Mouse (Mus musculus) 3134 (cell line): ENCODE results near the gene Ndufaf1.
"Not testable (repeated sequence)": the region's sequence is repeated elsewhere in the genome, so short reads cannot be mapped to it uniquely, and the experiment has no call there.

Experiments
- DNase-seq: peaks from one replicate; pipeline ENCODE4 v3.0.0-alpha.2; 2011; ENCODE audit warnings: low spot score; ENCODE audit not compliant: insufficient read length; ENCODE audit errors: extremely low read depth

The Ndufaf1 gene

DNA sequence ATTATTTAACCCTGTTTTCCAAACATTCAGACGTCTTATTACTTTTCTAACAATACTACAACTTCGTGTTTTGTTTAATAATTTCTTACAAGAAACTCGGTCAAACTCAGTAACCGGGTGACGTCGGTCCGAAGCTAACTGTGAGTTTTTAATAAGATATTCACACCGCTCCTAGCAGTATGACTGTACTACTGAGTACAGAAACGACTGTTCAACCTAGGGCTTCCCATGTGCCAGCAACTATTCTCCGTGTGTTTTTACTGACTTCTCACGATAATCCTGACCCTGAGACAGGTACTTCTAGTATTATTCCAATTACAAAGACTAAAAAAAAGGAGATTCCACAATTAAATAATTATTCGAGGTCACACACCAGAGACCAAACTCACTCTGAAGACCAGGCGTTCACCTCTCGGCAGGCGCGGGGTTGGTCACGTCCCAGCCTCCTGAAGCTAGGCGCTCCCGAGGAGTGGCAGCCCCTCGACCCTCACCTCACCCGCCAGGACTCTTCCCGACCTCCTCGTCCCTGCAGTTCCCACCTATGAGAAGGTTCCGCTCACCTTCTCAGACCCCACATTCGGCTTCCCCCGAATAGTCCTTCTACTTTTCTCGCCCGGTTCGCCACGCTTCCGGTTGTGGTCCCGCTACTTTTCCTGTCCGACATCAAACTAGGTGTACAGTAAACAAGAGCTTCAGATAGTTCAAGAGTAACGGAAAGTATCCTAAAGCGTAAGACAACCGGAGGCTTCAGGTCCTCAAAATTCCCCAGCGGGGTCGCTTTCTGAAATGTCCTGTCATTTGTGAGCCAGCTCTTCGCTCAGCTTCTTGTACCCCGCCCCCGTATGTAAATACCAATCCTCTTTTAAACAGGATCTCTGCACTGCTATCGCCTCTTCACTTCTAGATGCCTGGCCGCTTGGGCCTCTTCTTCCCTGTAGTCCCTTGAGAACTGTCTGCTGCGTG, at the start of gene Ndufaf1:
TSS of gene Ndufaf1 (minus strand) at position 608 of the 963 bp plus-strand sequence.
- peak; percentile 84 for DNase-seq

DNA sequence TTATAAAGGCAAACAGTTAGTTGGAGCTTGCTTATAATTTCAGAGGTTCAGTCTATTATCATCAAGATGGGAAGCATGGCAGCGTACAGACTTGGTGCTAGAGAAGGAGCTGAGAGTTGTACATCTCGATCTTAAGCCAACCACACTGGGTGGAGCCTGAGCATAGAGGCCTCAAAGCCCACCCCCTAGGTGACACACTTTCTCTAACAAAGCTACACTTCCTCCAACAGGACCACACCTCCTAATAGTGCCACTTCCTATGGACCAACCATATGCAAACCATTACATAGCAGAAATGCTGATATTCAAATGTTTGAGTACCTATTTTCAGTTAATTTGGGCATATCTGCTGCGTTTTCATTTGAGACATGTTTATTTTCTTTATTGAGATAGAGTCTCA, 47.4 kb upstream of the Ndufaf1 start:
- no peak for DNase-seq

DNA sequence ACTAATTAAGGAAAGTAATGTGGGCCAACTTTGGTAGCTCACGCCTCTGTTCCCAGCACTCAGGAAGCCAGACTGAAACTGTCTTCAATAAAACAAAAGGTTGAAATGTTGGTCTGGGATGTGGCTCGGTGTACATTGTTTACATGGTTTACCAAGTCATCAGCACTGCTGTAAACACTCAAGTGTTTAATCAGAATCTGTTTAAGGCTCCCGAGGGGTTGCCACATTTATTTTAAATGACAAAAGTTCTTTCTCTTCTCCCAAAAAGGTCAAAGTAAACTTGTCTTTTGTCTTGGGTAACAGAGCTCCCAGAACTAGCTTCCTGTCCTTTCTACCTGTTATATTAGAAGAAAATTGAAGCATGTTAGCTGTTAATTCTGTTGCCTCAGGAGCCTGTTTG, 45.0 kb upstream of the Ndufaf1 start:
- no peak for DNase-seq

DNA sequence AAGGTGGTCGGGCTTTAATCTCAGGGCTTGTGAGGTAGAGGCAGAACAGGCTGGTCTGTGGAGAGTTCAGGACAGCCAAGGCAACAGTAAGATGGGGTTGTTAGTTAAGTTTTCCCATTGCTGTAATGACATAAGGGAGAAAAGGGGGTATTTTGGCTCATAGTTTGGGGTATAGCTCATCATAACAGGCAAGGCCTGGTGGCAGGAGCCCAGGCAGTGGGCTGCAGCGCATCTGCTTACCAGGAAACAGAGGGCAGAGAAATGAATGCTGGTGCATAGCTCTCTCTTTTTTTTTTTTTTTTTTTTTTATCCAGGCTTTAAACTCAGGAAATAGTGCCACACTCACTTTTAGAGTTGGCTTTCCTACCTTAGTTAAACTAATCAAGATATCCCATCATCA, 40.5 kb upstream of the Ndufaf1 start:
- no peak for DNase-seq

DNA sequence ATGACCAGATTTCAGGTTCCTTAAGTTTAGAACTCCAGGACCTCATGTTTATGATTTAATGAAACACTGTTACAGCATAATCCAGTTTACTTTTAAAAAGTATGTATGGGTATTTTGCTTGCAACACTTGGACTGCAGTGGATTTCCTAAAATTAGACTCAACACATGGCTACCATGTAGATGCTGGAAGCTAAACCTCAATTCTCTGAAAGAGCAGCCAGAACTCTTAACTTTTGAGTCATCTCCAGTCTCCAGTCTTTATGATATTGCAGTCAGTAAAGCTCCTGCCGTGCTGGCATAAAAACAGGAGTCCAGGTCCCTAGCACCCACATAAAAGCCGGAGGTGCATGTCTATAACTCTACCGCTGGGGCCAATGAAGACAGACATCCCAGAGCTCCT, 37.3 kb upstream of the Ndufaf1 start:
- no peak for DNase-seq

DNA sequence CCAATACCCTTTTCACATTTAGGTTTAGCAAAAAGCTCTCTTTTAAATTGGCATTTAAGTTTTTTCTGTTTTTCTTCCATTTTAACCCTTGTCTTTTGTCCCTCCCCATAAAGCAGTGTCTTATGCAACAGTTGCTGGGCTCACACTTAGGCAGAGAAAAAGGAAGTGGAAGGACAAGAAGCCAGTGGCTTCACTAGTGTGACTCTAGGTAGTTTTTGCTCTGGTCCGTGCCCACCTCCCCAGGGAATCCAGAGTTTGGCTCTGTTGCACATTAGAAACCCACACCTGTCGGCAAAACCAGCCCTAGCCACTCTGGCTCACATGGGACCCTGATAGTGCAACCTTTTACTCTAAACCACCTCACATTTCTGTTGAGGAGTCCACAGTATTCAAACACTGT, 35.8 kb upstream of the Ndufaf1 start:
- no peak for DNase-seq

DNA sequence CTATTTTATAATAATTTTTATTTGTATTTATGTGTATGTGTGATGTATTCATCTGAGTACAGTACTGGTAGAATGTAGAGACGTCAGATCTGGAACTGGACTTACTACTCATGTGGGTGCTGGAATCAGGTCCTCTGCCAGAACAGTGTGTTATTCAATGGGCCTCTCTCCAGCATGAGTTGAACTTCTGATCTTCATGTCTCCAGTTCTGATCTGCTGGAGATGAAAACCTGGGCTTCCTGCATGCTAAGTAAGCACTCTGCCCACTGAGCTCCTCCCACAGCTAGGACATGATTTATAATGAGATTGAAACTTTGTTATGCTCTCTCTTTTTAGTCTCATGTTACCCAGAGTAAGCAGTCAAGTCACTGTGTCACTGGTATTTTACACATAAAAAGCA, 33.5 kb upstream of the Ndufaf1 start:
- no peak for DNase-seq

DNA sequence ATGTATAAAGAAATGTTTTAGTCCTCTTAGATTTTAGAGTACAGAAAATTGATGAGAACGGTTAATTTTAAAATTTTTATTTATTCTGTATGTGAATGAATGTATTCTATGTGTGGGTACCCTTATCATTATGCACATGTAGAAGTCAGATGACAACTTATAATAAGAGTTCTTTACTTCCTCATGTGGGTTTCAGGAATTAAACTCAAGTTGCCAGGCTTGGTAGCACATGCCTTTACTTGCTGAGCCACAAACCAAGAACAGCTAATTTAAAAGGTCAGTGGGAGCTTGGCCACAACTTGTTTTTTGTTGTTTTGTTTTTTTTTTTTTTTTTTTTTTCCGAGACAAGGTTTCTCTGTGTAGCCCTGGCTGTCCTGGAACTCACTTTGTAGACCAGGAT, 32.2 kb upstream of the Ndufaf1 start:
- DNase-seq = no peak

DNA sequence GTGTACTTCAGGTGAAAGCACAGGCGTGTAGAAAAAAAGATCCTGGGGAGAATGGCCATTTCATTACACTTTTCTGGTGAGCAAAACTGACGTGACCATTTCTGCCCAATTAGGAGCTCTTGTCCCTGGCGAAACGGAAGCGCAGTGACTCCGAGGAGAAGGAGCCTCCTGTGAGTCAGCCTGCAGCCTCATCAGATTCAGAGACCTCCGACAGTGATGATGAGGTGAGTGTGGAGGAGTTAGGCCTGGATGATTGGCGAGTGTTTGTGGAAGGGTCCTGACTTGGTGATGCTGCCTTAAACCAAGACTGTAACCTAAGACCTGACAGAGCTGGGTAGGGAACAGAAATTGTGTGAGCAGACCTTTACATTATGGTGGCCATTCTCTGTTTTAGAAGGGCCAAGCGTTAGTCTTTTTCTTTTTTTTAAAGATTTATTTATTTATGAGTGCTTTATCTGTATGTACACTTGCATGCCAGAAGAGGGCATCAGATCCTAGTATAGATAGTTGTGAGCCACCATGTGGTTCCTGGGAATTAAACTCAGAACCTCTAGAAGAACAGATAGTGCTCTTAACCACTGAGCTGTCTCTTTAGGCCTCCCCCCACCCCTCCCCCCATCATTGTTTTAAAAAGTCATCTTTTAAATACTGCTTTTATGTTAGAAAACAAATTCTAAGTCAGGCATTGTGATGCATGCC, 29.5 kb upstream of the Ndufaf1 start:
- no peak for DNase-seq

DNA sequence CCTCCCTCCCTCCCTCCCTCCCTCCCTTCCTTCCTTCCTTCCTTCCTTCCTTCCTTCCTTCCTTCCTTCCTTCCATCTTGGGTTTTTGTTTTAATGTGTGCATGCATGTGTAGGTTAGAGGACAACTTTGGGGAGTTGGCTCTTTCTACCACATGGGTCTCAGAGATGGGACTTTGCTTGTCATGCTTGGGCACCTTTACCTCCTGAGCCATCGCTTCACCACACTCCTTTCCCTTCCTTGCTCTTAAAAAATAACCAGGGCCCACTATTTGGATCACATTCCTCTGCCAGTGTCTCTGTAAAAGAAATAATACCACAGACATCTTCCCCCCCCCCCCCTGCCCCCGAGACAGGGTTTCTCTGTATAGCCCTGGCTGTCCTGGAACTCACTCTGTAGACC, 21.1 kb upstream of the Ndufaf1 start:
- no peak for DNase-seq

DNA sequence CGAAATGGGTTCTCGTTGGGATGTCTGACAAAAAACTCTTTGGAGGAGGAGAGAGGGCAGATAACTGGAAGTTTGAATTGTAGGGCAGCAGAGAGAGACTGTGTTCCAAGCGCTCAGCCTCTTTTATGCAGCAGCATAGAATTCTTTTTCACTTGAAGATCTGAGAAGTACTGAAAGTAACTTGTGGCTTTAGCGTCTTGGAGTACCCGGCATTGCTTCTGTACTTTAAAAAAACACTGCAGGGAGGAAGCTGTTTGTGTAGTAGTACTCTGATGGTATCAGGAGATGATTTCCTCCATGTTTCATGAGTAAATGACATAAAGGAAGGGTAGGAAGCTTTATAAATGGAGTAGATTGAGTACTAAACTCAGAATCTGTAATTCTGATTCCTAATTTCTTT, 13.2 kb upstream of the Ndufaf1 start:
- no peak for DNase-seq

DNA sequence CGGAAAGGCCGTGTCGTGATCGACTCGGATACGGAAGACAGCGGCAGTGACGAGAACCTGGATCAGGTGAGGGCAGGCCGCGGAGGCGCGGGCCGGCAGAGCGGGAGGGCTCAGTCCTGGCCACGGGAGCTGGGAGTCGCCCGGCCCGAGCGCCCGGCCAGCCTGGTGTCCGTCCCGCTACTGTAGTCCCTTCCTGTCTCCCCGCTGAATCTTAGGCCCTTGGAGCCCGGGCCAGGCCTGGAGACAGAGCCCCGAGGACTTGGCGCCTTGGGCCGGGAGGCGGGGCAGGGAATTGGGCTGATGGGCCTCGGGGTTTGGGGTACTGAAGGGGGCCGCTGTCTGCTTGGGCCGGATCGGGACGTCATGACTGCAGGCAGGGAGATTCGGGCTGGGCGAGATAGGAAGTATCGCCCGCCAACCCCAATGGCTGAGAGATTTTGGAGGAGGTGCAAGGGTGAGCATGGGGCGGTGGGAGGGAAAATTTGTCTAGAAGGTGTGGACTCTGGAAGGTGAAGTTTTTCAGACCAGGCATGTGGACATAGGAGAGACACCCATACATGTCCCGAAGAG, 12.7 kb upstream of the Ndufaf1 start:
- peak; percentile 75 for DNase-seq

DNA sequence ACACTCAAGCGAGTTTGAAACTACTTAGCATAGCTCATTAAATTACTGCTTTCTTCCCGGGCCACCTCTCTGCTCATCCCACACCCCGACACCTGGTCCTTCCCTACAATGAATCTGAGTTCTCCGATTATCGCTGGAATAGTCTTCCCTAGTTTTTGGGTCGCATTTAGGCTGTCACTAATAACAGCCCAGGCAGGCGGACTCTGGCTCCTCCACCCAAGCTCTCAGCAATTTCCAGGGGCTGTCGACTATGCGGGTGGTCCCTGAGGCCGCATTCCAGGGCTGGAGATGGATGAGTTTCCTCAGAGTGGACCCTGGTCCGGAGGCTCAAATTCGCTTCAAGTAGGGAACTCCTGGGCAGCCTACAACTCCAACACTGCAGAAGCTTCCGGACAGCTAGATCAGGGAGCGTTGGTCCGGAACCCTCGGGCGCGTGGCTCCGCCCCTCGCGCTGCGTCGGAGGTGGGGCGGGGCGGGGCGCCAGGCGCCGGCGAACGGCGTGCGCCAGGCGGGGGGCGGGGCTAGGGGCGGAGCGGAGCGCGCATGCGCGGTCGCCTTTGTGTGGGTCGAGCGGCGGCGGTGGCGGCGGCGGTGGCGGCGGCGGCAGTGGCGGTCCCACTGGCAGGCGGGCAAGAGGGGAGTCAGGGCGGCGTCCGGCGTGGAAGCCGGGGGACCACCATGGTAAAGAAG, 12.0 kb upstream of the Ndufaf1 start, which contains the start of gene Rtf1:
TSS of gene Rtf1 (plus strand) at position 544 of the 690 bp plus-strand sequence.
- DNase-seq = peak; percentile 87

DNA sequence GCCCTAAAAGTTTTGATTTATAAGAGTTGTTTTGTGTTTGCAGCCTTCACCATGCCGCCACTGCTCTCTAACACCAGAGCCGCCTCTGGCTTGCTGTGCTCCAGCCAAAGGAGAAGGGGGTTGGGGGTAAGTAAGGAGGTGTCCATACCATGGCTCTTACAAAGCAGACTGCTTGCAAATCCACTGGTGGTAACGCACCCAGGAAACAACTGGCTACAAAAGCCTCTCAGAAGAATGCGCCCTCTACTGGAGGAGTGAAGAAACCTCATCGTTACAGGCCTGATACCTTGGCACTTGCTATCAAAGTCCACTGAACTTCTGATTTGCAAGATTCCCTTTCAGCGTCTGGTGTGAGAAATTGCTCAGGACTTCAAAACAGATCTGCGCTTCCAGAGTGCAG, 6.4 kb upstream of the Ndufaf1 start:
- DNase-seq = no peak

DNA sequence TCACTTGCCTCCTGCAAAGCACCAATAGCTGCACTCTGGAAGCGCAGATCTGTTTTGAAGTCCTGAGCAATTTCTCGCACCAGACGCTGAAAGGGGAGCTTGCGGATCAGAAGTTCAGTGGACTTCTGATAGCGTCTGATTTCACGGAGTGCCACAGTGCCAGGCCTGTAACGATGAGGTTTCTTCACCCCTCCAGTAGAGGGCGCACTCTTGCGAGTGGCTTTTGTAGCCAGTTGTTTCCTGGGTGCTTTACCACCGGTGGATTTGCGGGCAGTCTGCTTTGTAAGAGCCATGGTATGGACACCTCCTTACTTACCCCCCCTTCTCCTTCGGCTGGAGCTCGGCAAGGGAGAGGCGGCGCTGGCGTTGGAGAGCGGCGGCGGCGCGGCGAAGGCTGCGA, 3.1 kb upstream of the Ndufaf1 start:
- DNase-seq = not testable (repeated sequence)

DNA sequence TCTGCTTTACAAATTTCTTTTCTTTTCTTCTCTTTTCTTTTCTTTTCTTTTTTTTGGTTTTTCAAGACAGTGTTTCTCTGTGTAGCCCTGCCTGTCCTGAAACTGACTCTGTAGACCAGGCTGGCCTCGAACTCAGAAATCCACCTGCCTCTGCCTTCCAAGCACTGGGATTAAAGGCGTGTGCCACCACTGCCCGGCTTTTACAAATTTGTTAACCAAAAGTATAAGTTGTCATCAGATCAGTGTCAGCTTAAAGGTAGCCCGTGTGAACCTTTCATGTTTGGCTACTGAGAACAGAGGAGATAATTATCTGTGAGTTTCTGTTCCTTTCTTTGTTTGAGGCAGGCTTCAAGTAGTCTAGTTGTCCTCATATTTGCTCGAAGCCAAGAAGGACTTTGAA, 18.4 kb downstream of the Ndufaf1 start:
- DNase-seq = no peak

DNA sequence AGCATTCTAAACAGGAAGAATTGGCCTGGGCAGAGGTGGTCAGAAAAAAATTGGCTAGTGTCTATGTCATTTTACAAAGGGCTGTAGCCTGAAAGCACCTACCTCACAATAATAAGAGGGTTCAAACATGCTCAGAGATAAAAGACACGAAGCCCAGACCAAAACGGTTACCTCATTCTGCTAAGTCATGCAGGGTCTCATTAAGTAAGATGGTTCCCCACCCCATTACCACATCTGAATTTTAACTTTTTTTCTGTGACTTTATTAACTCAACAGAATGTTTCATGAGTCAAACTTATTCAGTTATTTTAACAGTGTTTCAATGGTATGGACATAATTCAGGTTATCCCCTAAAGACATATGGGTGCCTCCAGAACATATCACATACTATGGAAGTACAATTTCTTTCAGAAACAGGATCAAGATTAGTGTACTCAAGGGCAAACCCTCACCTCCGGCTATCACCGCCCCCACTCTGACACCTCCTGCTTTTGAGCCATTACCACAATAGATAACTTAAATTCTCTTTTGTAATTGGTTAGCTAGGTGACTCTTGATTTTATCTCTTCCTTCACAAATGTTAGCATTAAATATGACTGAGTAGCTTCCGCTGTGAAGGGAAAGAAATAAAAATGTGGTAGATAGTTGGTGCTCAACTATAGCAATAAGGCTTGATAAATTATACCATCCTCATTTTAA, 21.3 kb downstream of the Ndufaf1 start:
- no peak for DNase-seq

DNA sequence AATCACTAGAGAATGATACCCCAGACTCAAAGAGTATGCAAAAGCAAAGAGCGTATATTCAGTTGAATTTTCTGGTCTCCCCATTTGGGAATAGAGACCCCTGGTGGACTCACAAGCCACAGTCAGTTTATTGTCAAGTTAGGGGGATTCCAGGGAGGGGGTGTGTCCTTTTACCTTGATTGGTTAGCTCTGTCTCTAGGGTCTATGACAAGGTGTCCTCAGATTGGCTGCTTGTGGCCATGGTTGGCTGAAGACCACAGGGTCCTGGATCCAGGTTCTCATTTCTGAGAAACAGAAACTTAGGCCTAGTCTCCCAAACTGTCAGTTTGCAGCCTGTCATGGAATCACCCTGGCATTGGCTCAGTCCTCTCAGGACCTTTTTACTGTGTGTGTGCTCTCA, 25.8 kb downstream of the Ndufaf1 start:
- DNase-seq = no peak

DNA sequence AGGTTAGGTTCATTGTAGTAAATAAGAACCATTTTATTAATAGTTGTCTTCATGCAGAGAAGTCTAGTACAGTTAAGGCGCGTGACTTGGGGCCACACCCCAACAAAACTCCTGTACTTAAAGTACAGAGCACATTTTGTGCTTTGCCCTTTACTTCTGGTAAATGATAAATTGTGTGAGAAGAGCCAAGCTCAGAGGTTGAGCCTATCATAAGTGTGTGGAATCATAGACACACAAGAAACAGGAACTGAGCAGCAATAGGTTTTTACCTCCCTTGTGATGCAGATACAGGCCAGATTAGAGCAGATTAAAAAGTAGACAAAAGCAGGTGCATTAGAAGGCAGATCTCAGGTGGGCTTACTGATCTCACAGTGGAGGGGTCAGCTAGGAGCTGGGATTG, 41.3 kb downstream of the Ndufaf1 start:
- DNase-seq = no peak

DNA sequence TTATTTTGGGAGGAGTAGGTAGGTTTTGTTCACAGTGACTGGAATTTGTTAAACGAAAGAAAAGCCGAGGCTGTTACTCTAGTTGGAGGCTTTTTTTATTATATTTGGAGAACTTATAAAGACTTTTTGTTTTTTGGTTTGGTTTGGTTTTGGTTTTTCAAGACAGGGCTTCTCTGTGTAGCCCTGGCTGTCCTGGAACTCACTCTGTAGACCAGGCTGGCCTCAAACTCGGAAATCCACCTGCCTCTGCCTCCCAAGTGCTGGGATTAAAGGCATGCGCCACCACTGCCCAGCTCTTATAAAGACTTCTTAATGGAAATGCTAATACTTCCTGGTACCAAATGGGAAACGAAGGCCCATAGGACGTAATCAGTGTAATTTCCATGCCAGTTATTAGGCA, 43.6 kb downstream of the Ndufaf1 start:
- DNase-seq = not testable (repeated sequence)
